Mouse (Mus musculus): ENCODE measurements at regions not wholly inside any gene's neighbourhood (a gene's known extent, or its start where the extent isn't known, plus 50 kb on each side); places are given as distances from the start of the nearest gene placed in this dataset.

- DNase-seq = no peak
Measured at GRCm38 (mm10) chr14:109266521-109266920, 352.6 kb upstream of the Slitrk1 start.

- no peak for DNase-seq
Measured at GRCm38 (mm10) chr14:109261990-109262389, 348.0 kb upstream of the Slitrk1 start.

GRCm38 (mm10) chr14:109214848-109215247 is 300.9 kb upstream of the Slitrk1 start:
- DNase-seq = peak in 1 of 2 experiments; percentile 20

- DNase-seq = no peak
Measured at GRCm38 (mm10) chr14:109180029-109180585, 266.1 kb upstream of the Slitrk1 start.

GRCm38 (mm10) chr14:109176602-109177179 is 262.7 kb upstream of the Slitrk1 start:
- DNase-seq = no peak

- no peak for DNase-seq
Measured at GRCm38 (mm10) chr14:109175819-109176218, 261.9 kb upstream of the Slitrk1 start.
